Mouse (Mus musculus): ENCODE results near the gene Erbb2. TPM values are rescaled to one million over a fixed set of nuclear protein-coding genes. Genes with fewer than 3 reads are reported as not detected.

Gene Erbb2
- polyA plus RNA-seq, 1 experiment: 0.04 TPM

- peaks cover 13% of the 10 kb centered on the region for H3K36me3 ChIP-seq (replicated peaks; ENCODE audit: low read length)
- peaks cover 31% of the 10 kb centered on the region for H3K27me3 ChIP-seq (replicated peaks)
Observed at GRCm38 (mm10) chr11:98438331-98439158, 26.3 kb downstream of the Erbb2 start, which contains the start of gene Mien1. Gene Mien1 (minus strand): TSS chr11:98438991.

GRCm38 (mm10) chr11:98443688-98444087 is 31.4 kb downstream of the Erbb2 start:
- Histone ChIP-seq H3K4me3 (replicated peaks) (no peak overlapping the region), H3K9me3 (peaks cover 14% of the 10 kb centered on the region), H3K4me1 (peaks cover 15% of the 10 kb centered on the region), H3K36me3 (replicated peaks; ENCODE audit: low read length) (no peaks in the 10 kb centered on the region), H3K27me3 (replicated peaks) (peaks cover 45% of the 10 kb centered on the region)
- TF ChIP-seq GATA1 (IDR thresholded peaks at IDR 0.05; ENCODE audit: borderline replicate concordance, low read length) (no peak), FLI1 (IDR thresholded peaks at IDR 0.05; ENCODE audit: low read length) (no peak)

More at GRCm38 (mm10) chr11:98438331-98439158, 26.3 kb downstream of the Erbb2 start, which contains the start of gene Mien1:
- H3K9me3 ChIP-seq: peaks cover 6% of the 10 kb centered on the region
- no peak for TF ChIP-seq GATA1 (IDR thresholded peaks at IDR 0.05; ENCODE audit: borderline replicate concordance, low read length)
- no peak for TF ChIP-seq FLI1 (IDR thresholded peaks at IDR 0.05; ENCODE audit: low read length)
- H3K4me1 ChIP-seq: peaks cover 25% of the 10 kb centered on the region
- H3K4me3 ChIP-seq (replicated peaks): peak within 1 kb of the TSS; percentile 98

- TF ChIP-seq GATA1 (IDR thresholded peaks at IDR 0.05; ENCODE audit: borderline replicate concordance, low read length): no peak
- no peak for TF ChIP-seq FLI1 (IDR thresholded peaks at IDR 0.05; ENCODE audit: low read length)
- Histone ChIP-seq H3K4me1 (peaks cover 11% of the 10 kb centered on the region), H3K27me3 (replicated peaks) (peaks cover 59% of the 10 kb centered on the region), H3K4me3 (replicated peaks) (no peak overlapping the region), H3K9me3 (peaks cover 14% of the 10 kb centered on the region), H3K36me3 (replicated peaks; ENCODE audit: low read length) (no peaks in the 10 kb centered on the region)
Observed at GRCm38 (mm10) chr11:98445238-98445637, 33.0 kb downstream of the Erbb2 start.

GRCm38 (mm10) chr11:98445679-98446078 is 33.4 kb downstream of the Erbb2 start:
- peaks cover 64% of the 10 kb centered on the region for H3K27me3 ChIP-seq (replicated peaks)
- no peaks in the 10 kb centered on the region for H3K36me3 ChIP-seq (replicated peaks; ENCODE audit: low read length)
- H3K9me3 ChIP-seq: peaks cover 14% of the 10 kb centered on the region
- peaks cover 11% of the 10 kb centered on the region for H3K4me1 ChIP-seq
- no peak overlapping the region for H3K4me3 ChIP-seq (replicated peaks)
- TF ChIP-seq GATA1 (IDR thresholded peaks at IDR 0.05; ENCODE audit: borderline replicate concordance, low read length) (no peak), FLI1 (IDR thresholded peaks at IDR 0.05; ENCODE audit: low read length) (no peak)

GRCm38 (mm10) chr11:98446213-98446561 is 33.9 kb downstream of the Erbb2 start, which contains the start of gene Grb7:
Gene Grb7 (plus strand): TSS chr11:98446394.
- Histone ChIP-seq H3K36me3 (replicated peaks; ENCODE audit: low read length) (no peaks in the 10 kb centered on the region), H3K4me3 (replicated peaks) (no peak within 1 kb of the TSS), H3K4me1 (peaks cover 11% of the 10 kb centered on the region), H3K27me3 (replicated peaks) (peaks cover 69% of the 10 kb centered on the region), H3K9me3 (peaks cover 14% of the 10 kb centered on the region)
- no peak for TF ChIP-seq GATA1 (IDR thresholded peaks at IDR 0.05; ENCODE audit: borderline replicate concordance, low read length)
- no peak for TF ChIP-seq FLI1 (IDR thresholded peaks at IDR 0.05; ENCODE audit: low read length)

- no peak for TF ChIP-seq GATA1 (IDR thresholded peaks at IDR 0.05; ENCODE audit: borderline replicate concordance, low read length)
- no peak for TF ChIP-seq FLI1 (IDR thresholded peaks at IDR 0.05; ENCODE audit: low read length)
- Histone ChIP-seq H3K9me3 (peaks cover 11% of the 10 kb centered on the region), H3K27me3 (replicated peaks) (peaks cover 73% of the 10 kb centered on the region), H3K4me1 (peaks cover 11% of the 10 kb centered on the region), H3K4me3 (replicated peaks) (no peak overlapping the region), H3K36me3 (replicated peaks; ENCODE audit: low read length) (no peaks in the 10 kb centered on the region)
Observed at GRCm38 (mm10) chr11:98446562-98447474, 34.5 kb downstream of the Erbb2 start.

GRCm38 (mm10) chr11:98447475-98447834 is 35.2 kb downstream of the Erbb2 start:
- H3K4me3 ChIP-seq (replicated peaks): no peak overlapping the region
- TF ChIP-seq FLI1 (IDR thresholded peaks at IDR 0.05; ENCODE audit: low read length) (no peak), GATA1 (IDR thresholded peaks at IDR 0.05; ENCODE audit: borderline replicate concordance, low read length) (no peak)
- peaks cover 11% of the 10 kb centered on the region for H3K4me1 ChIP-seq
- peaks cover 79% of the 10 kb centered on the region for H3K27me3 ChIP-seq (replicated peaks)
- H3K36me3 ChIP-seq (replicated peaks; ENCODE audit: low read length): no peaks in the 10 kb centered on the region
- H3K9me3 ChIP-seq: peaks cover 9% of the 10 kb centered on the region

GRCm38 (mm10) chr11:98448191-98448790 is 36.0 kb downstream of the Erbb2 start:
- TF ChIP-seq FLI1 (IDR thresholded peaks at IDR 0.05; ENCODE audit: low read length) (no peak), GATA1 (IDR thresholded peaks at IDR 0.05; ENCODE audit: borderline replicate concordance, low read length) (no peak)
- peaks cover 9% of the 10 kb centered on the region for H3K9me3 ChIP-seq
- H3K36me3 ChIP-seq (replicated peaks; ENCODE audit: low read length): no peaks in the 10 kb centered on the region
- H3K4me3 ChIP-seq (replicated peaks): no peak overlapping the region
- peaks cover 11% of the 10 kb centered on the region for H3K4me1 ChIP-seq
- H3K27me3 ChIP-seq (replicated peaks): peaks cover 84% of the 10 kb centered on the region

- Histone ChIP-seq H3K9me3 (0 out of 2 replicates have a peak, but pooled peaks cover 2% of the 10 kb centered on the region), H3K4me3 (replicated peaks) (no peak overlapping the region), H3K36me3 (replicated peaks; ENCODE audit: low read length) (no peaks in the 10 kb centered on the region), H3K4me1 (peaks cover 11% of the 10 kb centered on the region), H3K27me3 (replicated peaks) (peaks cover 89% of the 10 kb centered on the region)
- no peak for TF ChIP-seq FLI1 (IDR thresholded peaks at IDR 0.05; ENCODE audit: low read length)
Observed at GRCm38 (mm10) chr11:98449419-98449818, 37.1 kb downstream of the Erbb2 start.
